Mouse (Mus musculus) hindbrain, embryonic 10.5 days (tissue): ENCODE results near the gene Spats1. TPM values are rescaled to one million over a fixed set of nuclear protein-coding genes. Genes with fewer than 3 reads are reported as not detected.
"Not testable (repeated sequence)": the region's sequence is repeated elsewhere in the genome, so short reads cannot be mapped to it uniquely, and the experiment has no call there.

Source experiments
- DNase-seq: peaks from one replicate; pipeline ENCODE4 v3.0.0-alpha.2; 2017; ENCODE audit warnings: low spot score
- H3K27ac ChIP-seq: fragments of 300-500 bp; sonication (generic); 2 replicates; pipeline ENCODE4 v1.5.1; 2016; ENCODE audit warnings: mild to moderate bottlenecking, moderate library complexity
- H3K27me3 ChIP-seq: fragments of 300-500 bp; sonication (generic); 2 replicates; pipeline ENCODE4 v1.6.1; 2016; ENCODE audit warnings: mild to moderate bottlenecking; ENCODE audit not compliant: poor library complexity, insufficient read depth, severe bottlenecking
- H3K36me3 ChIP-seq: fragments of 300-500 bp; sonication (generic); 2 replicates; pipeline ENCODE4 v1.6.1; 2016; ENCODE audit warnings: mild to moderate bottlenecking, moderate library complexity
- H3K4me1 ChIP-seq: fragments of 300-500 bp; sonication (generic); replicated peaks from 2 replicates; pipeline ENCODE4 v1.6.1; 2016; ENCODE audit warnings: mild to moderate bottlenecking
- H3K4me3 ChIP-seq: fragments of 300-500 bp; sonication (generic); 2 replicates; pipeline ENCODE4 v1.5.1; 2016; ENCODE audit warnings: mild to moderate bottlenecking, moderate library complexity
- H3K9me3 ChIP-seq: fragments of 300-500 bp; sonication (generic); 2 replicates; pipeline ENCODE4 v1.6.1; 2016; ENCODE audit warnings: mild to moderate bottlenecking, moderate library complexity
- WGBS: fragments of 180-500 bp; shearing (Covaris S2); methylation state at CpG from one replicate; pipeline ENCODE4 v1.1.7; 2016; 5-methylcytosine and 5-hydroxymethylcytosine counted together
- polyA plus RNA-seq: library from polyadenylated mRNA; unstranded; fragments of >200 nt; fragmentation: Nextera tagmentation; extraction: Ambion mirVana; gene quantifications from 2 replicates; pipeline ENCODE4 v1.2.1, GENCODE M21; 2016

Spats1 gene
- polyA plus RNA-seq, 1 experiment from 2014 or later, result 0.31 TPM

DNA sequence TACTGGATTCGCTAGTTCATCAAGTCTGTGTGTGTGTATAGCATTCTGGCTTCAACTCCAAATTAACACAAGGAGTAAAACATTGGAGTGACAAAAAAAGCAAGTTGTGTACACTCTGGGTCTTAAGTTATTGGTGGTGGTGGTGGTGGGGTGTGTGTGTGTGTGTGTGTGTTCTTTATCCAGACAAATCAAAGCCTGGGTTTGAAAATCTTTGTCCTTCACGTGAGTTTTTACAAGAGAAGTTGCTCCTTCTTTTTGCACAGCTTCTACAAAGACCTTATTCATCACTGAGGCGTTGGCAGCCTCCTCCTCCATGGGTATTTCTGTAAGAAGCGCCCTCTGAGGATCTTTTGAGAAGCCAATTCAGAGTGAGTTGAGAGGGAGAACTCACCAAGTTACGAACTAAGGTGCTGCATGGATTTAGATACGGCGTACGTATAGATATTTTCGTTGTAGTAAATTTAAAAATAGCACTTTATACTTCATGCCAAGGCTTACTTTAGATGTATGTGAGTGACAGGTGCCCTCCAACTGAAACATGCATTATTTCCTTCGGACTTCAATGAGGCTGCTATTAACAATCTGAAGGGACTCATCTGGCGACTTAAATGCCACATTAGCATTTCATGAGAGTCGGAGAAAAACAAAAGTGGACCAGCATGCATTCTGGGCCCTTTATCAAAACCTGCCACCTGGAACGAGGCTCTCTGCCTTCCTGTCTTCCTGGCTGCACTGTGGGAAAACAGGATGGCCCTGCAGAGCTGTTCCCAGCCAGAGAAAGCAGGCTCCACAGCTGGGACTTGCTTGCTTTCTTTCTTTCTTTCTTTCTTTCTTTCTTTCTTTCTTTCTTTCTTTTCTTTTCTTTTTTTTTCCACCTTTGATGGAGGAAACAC lies 18.7 kb downstream of the Spats1 start:
- no peak for DNase-seq
- H3K36me3 ChIP-seq, result no peaks in the 10 kb centered on the region
- peaks cover 13% of the 10 kb centered on the region for H3K4me1 ChIP-seq
- no peaks in the 10 kb centered on the region for H3K9me3 ChIP-seq
- no peaks in the 10 kb centered on the region for H3K27me3 ChIP-seq
- no peak overlapping the region for H3K4me3 ChIP-seq
- H3K27ac ChIP-seq, result peak overlapping the region; percentile 74
- WGBS, result 44% methylated on average over 13 of the region's 13 CpGs

DNA sequence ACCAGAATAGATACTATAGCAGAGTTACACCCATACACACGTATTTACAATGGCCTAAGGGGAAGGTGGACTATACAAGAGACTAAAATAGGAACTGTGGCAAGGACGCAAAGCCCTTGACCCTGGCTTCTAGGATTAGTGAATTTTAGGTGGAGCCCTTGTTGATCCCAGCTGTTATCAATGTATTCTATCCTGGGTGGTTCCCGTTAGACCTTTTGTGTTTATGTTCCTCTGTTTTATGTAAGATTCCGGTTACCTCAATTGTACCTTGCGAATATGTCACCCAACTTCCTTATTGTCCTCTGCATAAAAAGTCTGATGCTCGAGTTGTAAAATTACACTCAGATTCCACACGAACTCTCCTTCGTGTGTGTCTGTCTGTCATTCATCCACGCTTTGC lies 19.4 kb downstream of the Spats1 start:
- H3K27ac ChIP-seq, H3K4me3 ChIP-seq, H3K36me3 ChIP-seq, H3K27me3 ChIP-seq, H3K9me3 ChIP-seq, DNase-seq: not testable (repeated sequence)
- peaks cover 13% of the 10 kb centered on the region for H3K4me1 ChIP-seq
- 89% methylated on average over 9 of the region's 9 CpGs for WGBS

DNA sequence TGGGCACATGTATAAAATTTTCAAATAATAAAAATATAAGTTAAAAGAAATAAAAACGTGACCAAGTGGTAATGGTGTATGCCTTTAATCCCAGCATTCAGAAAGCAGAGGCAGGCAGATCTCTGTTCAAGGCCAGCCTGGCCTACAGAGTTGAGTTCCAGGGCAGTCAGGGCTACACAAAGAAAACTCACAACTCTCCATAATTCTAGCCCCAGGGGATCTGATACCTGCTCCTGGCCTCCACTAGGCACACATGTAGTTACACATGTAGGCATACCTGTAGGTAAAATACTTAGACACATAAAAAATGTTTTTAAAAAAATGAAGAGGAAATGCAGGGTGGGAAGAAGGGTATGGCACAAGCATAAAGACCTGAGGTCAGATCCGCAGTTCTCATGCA lies 20.4 kb downstream of the Spats1 start:
- no peaks in the 10 kb centered on the region for H3K9me3 ChIP-seq
- 86% methylated on average over 2 of the region's 2 CpGs for WGBS
- H3K36me3 ChIP-seq, result no peaks in the 10 kb centered on the region
- peaks cover 13% of the 10 kb centered on the region for H3K4me1 ChIP-seq
- no peak overlapping the region for H3K27ac ChIP-seq
- H3K27me3 ChIP-seq, result no peaks in the 10 kb centered on the region
- DNase-seq, result no peak
- no peak overlapping the region for H3K4me3 ChIP-seq

DNA sequence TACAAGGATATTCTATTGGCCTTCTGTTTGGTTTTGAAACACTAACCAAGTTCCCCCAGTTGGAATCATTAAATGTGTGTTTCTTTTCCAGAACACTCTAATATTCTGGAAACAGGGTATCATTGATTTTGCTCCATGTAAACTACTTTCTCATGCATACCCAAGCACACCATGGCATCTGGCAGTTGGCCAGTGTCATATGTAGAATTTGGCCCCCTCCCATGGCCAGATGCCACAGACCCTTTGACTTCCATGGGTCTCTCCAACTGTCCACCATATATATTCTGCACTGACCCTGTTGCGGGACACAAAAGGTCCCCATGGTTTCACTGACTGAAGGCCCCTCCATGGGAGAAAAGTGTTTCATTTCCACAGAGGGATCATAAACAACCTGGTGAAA lies 22.9 kb downstream of the Spats1 start:
- Histone ChIP-seq H3K9me3 (no peaks in the 10 kb centered on the region), H3K27me3 (no peaks in the 10 kb centered on the region), H3K36me3 (peaks cover 6% of the 10 kb centered on the region), H3K27ac (no peak overlapping the region), H3K4me1 (peaks cover 12% of the 10 kb centered on the region), H3K4me3 (no peak overlapping the region)
- 90% methylated on average over 1 of the region's 1 CpGs for WGBS
- no peak for DNase-seq

DNA sequence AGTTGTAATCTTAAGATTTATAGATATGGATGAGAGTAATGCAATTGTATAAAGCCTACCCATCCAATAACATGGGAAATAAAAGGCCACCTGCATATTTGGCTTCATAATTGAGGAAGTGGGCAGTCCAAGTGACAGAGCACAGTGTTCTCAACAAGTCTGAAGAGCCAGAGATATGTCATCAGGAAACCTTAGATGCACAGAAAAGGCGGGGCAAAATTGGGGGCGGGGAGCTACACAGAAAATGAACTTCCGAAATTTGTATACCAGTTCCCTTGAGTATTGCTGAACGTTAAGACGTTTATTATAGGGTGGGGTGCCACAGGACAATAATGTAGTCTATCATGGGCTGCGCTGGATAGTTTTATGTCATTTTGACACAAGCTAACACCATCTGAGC lies 25.1 kb downstream of the Spats1 start:
- Histone ChIP-seq H3K4me3 (no peak overlapping the region), H3K9me3 (no peaks in the 10 kb centered on the region), H3K4me1 (no peaks in the 10 kb centered on the region), H3K27ac (no peak overlapping the region), H3K27me3 (no peaks in the 10 kb centered on the region), H3K36me3 (peaks cover 11% of the 10 kb centered on the region)
- DNase-seq, result no peak
- WGBS, result 95% methylated on average over 6 of the region's 6 CpGs

DNA sequence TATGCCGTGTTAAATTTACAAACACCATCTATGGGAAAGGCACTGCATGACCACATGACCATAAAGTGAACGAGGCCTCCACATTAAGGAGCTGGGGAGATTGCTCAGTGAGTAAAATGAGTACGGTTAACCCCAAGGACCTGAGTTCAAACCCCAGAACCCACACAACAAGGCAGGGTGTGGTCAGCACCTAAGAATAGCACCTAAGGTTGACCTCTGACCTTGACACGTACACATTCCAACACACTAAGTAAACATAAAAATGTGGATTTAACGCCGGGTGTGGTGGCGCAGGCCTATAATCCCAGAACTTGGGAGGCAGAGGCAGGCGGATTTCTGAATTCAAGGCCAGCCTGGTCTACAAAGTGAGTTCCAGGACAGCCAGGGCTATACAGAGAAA lies 25.6 kb downstream of the Spats1 start:
- H3K9me3 ChIP-seq, result no peaks in the 10 kb centered on the region
- no peak overlapping the region for H3K4me3 ChIP-seq
- no peak for DNase-seq
- WGBS, result 94% methylated on average over 8 of the region's 8 CpGs
- H3K36me3 ChIP-seq, result peaks cover 11% of the 10 kb centered on the region
- no peaks in the 10 kb centered on the region for H3K4me1 ChIP-seq
- H3K27me3 ChIP-seq, result no peaks in the 10 kb centered on the region
- H3K27ac ChIP-seq, result no peak overlapping the region

DNA sequence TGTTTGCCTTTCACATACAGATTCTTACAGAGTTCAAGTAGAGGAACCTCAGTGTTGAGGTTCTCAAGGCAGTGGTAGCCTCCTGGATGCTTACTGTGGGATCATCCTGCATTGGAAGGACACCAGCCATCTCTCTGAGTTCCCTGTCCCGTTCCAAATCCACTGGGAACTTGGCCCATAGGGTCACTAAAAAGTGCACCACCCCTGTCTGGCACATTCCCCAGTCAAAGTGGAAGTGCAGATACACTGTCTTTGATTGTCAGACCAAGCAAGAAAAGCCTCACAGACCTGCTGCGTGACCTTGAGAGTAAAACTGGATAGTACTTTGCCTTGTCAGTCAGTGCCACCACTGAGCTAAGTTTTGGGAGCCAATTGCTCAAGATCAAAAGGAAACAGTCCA lies 28.2 kb downstream of the Spats1 start:
- 93% methylated on average over 2 of the region's 2 CpGs for WGBS
- Histone ChIP-seq H3K4me1 (no peaks in the 10 kb centered on the region), H3K27ac (no peak overlapping the region), H3K36me3 (peaks cover 24% of the 10 kb centered on the region), H3K9me3 (no peaks in the 10 kb centered on the region), H3K4me3 (no peak overlapping the region), H3K27me3 (no peaks in the 10 kb centered on the region)
- DNase-seq, result no peak

DNA sequence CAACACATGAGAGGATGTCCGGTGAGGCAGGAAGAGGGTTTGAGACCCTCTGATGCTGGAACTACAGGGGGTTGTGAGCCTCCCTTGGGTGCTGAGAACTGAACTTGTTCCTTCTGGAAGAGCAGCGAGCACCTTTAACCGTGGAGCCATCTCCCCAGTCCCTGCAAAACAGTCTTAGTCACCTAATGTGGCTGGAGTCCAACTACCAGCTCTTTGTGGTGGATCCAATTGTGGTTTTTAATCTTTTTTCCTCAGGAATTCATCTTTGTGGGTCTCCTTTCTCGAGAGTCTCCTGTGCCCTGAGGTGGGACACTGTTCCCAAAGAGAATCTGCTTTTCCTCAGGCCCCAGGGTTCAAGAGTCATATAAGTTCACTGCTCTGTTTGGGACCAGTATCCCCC lies 29.3 kb downstream of the Spats1 start:
- no peak for DNase-seq
- no peaks in the 10 kb centered on the region for H3K4me1 ChIP-seq
- H3K36me3 ChIP-seq, result peaks cover 31% of the 10 kb centered on the region
- 89% methylated on average over 4 of the region's 4 CpGs for WGBS
- H3K9me3 ChIP-seq, result no peaks in the 10 kb centered on the region
- H3K27ac ChIP-seq, result no peak overlapping the region
- no peak overlapping the region for H3K4me3 ChIP-seq
- no peaks in the 10 kb centered on the region for H3K27me3 ChIP-seq

DNA sequence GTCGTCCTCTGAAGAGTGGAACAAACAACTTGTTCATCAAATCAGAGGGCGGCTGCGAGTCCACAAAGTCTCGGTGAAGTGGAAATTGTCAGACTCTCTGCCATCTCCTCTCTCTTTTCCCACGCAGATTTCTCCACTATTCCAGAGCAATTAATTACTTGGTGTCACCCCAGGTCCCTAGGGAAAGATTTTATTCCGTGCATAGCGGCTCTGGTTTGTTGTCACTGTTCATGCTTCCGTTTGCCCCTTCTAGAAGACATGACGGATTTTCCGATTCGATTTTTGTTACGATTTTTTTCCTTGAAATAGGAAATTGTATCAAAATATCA lies 41.0 kb downstream of the Spats1 start:
- peaks cover 25% of the 10 kb centered on the region for H3K4me1 ChIP-seq
- no peaks in the 10 kb centered on the region for H3K9me3 ChIP-seq
- H3K4me3 ChIP-seq, result peak overlapping the region; percentile 97
- H3K27ac ChIP-seq, result peak overlapping the region; percentile 94
- peaks cover 21% of the 10 kb centered on the region for H3K36me3 ChIP-seq
- WGBS, result 11% methylated on average over 12 of the region's 12 CpGs
- DNase-seq, result no peak
- no peaks in the 10 kb centered on the region for H3K27me3 ChIP-seq

DNA sequence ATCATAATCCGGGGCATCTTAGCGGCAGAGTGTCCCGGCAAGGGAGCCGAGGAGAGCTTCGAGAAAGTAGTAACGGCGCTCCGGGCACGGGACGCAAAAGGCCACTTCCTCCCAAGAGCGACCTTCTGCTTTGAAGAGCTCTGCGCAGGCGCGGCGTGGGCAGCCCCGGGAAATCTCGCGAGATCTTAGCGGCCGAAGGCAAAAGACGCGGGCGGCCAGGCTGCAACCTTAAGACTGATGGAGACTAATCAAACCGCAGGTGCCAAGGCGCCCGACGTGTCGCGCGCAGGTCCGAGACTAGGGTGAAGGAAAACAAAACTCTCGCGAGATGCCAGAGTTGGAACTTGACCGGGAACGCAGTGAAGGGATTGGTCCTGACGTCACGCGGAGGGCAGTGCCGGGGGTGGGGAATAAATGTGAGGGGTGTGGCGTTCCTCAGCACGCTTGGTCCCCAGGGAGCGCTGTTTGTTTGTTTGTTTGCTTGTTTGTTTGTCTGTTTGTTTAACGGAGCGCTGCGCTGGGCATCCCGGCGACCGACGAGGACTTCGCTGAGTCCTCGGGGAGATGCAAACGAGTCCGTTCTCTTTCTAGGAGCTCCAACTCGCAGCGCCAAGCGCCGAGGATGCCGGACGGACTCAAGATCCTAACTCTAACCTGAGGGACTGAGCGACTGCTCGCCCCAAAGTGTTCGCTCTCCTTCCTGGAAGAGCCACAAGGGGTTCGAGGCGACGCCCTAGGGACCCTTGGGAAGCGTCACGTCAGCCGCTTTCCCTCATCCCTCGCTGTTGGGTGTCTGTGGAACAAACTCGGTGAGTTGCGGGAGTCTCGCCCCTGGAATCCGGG lies 41.6 kb downstream of the Spats1 start, which contains the start of gene Cdc5l:
Cdc5l (minus strand) TSS at position 319 of the 843 bp plus-strand sequence.
- peak; percentile 96 for DNase-seq
- Histone ChIP-seq H3K4me3 (peak within 1 kb of the TSS; percentile 97), H3K36me3 (peaks cover 20% of the 10 kb centered on the region), H3K27me3 (no peaks in the 10 kb centered on the region), H3K9me3 (no peaks in the 10 kb centered on the region), H3K27ac (peak within 1 kb of the TSS; percentile 94), H3K4me1 (peaks cover 25% of the 10 kb centered on the region)
- WGBS, result under 1% methylated on average over 73 of the region's 73 CpGs

DNA sequence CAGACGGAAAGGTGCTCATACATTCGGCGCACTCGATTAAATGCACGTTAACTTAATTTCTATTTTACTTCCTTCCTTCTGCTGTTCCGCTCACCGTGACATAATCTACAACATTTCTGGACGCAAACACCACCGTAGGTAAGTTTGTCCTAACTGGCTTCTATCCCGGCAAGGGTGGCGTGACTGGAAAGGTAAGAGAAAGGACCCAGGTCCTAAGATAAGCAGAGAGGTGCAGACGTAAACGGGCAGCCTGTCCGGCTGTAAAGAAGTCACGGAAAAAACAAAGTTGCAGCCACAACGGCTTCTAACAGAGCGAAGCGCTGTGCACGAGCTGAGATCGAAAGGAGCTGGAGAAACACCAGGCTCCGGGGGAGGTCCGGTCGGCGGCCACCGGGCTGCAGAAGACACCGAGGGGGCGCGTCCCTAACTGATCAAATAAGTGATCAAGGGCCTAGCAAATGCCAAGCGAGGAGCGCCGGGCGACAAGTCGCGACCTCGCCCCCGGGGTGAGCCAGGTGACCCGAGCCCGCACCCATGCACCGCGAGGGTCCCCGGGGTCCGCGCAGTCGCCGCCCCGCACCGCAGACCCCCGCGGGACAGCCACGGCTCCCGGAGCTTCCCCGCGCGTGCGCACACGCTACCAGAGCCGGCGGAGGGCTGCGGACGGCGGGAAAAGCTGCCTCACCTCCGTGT lies 42.4 kb downstream of the Spats1 start:
- WGBS, result 2% methylated on average over 62 of the region's 62 CpGs

DNA sequence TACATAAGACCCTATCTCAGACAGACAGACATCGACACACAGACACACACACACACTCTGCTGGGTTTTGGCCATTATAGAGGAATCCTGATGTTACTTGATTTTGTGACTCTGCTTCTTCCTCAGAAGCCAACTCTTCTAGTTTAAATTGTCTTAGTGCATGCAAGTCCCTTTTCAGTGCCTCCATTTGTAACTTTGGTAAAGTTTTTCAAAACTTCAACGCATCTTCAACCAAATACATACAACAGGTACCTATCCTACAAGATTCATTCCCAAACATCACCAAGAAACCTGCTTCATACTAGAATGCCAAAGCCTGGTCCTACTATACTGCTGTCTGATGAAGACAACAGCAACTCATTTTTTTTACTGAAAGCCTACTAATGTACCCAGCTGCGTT lies 43.2 kb downstream of the Spats1 start:
- H3K9me3 ChIP-seq, result no peaks in the 10 kb centered on the region
- no peaks in the 10 kb centered on the region for H3K27me3 ChIP-seq
- H3K4me1 ChIP-seq, result peaks cover 25% of the 10 kb centered on the region
- 88% methylated on average over 3 of the region's 3 CpGs for WGBS
- peak overlapping the region; percentile 97 for H3K4me3 ChIP-seq
- H3K36me3 ChIP-seq, result peaks cover 20% of the 10 kb centered on the region
- no peak overlapping the region for H3K27ac ChIP-seq
- no peak for DNase-seq

More for the DNA sequence above, 42.4 kb downstream of the Spats1 start:
- Histone ChIP-seq H3K27ac (peak overlapping the region; percentile 94), H3K27me3 (no peaks in the 10 kb centered on the region), H3K4me1 (peaks cover 25% of the 10 kb centered on the region), H3K9me3 (no peaks in the 10 kb centered on the region), H3K4me3 (peak overlapping the region; percentile 97), H3K36me3 (peaks cover 20% of the 10 kb centered on the region)
- DNase-seq, result no peak
